24 mouse cellular contexts compared by ENCODE assay signal in the genomic region with DNA sequence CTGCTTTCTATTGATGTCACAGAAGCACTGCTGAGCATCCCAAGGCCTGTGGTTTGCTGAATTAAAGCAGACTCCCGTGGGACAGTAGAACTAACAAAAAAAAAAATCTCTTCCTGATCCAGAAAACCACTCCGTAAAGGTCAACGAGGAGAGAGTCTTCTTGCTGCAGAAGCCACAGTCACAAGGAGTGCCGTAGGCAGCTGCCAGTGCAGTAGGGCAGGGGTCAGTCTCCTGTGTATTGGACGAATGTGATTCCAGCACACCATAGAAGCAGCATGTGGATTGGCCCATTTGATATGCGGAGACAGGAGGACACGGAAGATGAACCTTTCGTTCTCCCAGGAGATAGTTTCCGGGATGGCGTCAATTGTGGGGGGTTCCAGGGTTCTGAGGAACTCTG. TPM values are rescaled to one million over a fixed set of nuclear protein-coding genes. Genes with fewer than 3 reads are reported as not detected.
A peak's percentile ranks its signal among the peaks of the same experiment; 100 is the strongest.
DNase-seq lines count a peak whose midpoint lies in the region; ATAC-seq and TF ChIP-seq lines count a peak whose summit lies in the region.
"Had no signal": no experiment of that assay in that cellular context is flagged by ENCODE, and none has a peak within 500 bp of the region (broad histone marks: within the 10 kb centered on the region; RNA-seq: fewer than 3 reads in every experiment).

No protein-coding gene starts in this region.

- peaks cover 63% of the 10 kb centered on the region for H3K4me1 ChIP-seq in heart, embryonic 10.5 days
- peaks cover 93% of the 10 kb centered on the region for H3K4me1 ChIP-seq in E14TG2a.4 (replicated peaks; ENCODE audit: low read depth, low read length)
- peaks cover 22% of the 10 kb centered on the region for H3K4me1 ChIP-seq in ES-Bruce4 (ENCODE audit: control insufficient read depth, insufficient read depth, low read length)
- H3K4me1 ChIP-seq in small intestine, adult 2 months (ENCODE audit: control insufficient read depth, insufficient read depth, insufficient read length, low read length), result peaks cover 34% of the 10 kb centered on the region
- H3K4me1 ChIP-seq in midbrain, embryonic 11.5 days (ENCODE audit: control insufficient read depth, insufficient read depth, low read length), result peaks cover 6% of the 10 kb centered on the region; the same call in 1 of the 2 replicates

- H3K9ac ChIP-seq in ES-Bruce4 (ENCODE audit: low read depth, poor library complexity, severe bottlenecking), result no peak overlapping the region
- H3K9ac ChIP-seq in midbrain, embryonic 11.5 days (ENCODE audit: low read length), result no peak overlapping the region
- H3K9ac ChIP-seq: forebrain, embryonic 13.5 days; heart, embryonic 12.5 days; heart, embryonic 15.5 days; hindbrain, embryonic 14.5 days had no signal

- TF ChIP-seq CTCF in E14TG2a.4 (conservative IDR thresholded peaks at IDR 0.05; ENCODE audit: low read length) (no peak), ES-Bruce4 (IDR thresholded peaks at IDR 0.05; ENCODE audit: low read depth, low read length) (no peak)
- TF ChIP-seq CTCF in small intestine, adult 2 months (IDR thresholded peaks at IDR 0.05; ENCODE audit: extremely low read depth, insufficient read length, insufficient replicate concordance, low read depth, low read length), result no peak

- 87% methylated on average over 10 of the region's 10 CpGs for WGBS in heart, embryonic 10.5 days
- WGBS in small intestine, adult 2 months, result 84% methylated on average over 10 of the region's 10 CpGs
- WGBS in midbrain, embryonic 11.5 days, result 89% methylated on average over 10 of the region's 10 CpGs

- H3K4me2 ChIP-seq in midbrain, embryonic 11.5 days, result no peak overlapping the region
- H3K4me2 ChIP-seq: forebrain, embryonic 13.5 days; heart, embryonic 12.5 days; heart, embryonic 15.5 days; hindbrain, embryonic 14.5 days had no signal

- peak; percentile 94 for DNase-seq in heart, adult 11 months
- DNase-seq in heart, embryonic 10.5 days (ENCODE audit: low spot score), result no peak
- no peak for DNase-seq in midbrain, embryonic 11.5 days (ENCODE audit: low spot score, missing footprints)
- DNase-seq: adrenal gland, adult 2 months; adrenal gland, postnatal 25 days; cerebellum, adult 11-12 months; cerebellum, adult 9-10 months; cerebellum, postnatal 14 days; gastrocnemius, postnatal 14 days; kidney, adult 18-20 months had no signal

- no peak for TF ChIP-seq POLR2A in ES-Bruce4 (IDR thresholded peaks at IDR 0.05; ENCODE audit: insufficient read depth, low read length)
- no peak for TF ChIP-seq POLR2A in small intestine, adult 2 months (IDR thresholded peaks at IDR 0.05; ENCODE audit: low read depth, low read length)

- H3K4me3 ChIP-seq in heart, embryonic 10.5 days, result no peak overlapping the region
- H3K4me3 ChIP-seq in E14TG2a.4 (replicated peaks; ENCODE audit: low read length) (peak overlapping the region; percentile 32), ES-Bruce4 (ENCODE audit: low read depth, low read length) (no peak overlapping the region)
- H3K4me3 ChIP-seq in small intestine, adult 2 months (ENCODE audit: low read depth, low read length), result no peak overlapping the region
- H3K4me3 ChIP-seq in midbrain, embryonic 11.5 days (ENCODE audit: low read depth, low read length), result no peak overlapping the region
- H3K4me3 ChIP-seq: forebrain, embryonic 10.5 days; forebrain, embryonic 13.5 days; heart, embryonic 12.5 days; heart, embryonic 15.5 days had no signal

- peaks cover 9% of the 10 kb centered on the region; the same call in 1 of the 2 replicates for H3K36me3 ChIP-seq in heart, embryonic 10.5 days
- H3K36me3 ChIP-seq in E14TG2a.4 (ENCODE audit: insufficient read depth, low read length), result peaks cover 10% of the 10 kb centered on the region; the same call in 1 of the 2 replicates
- H3K36me3 ChIP-seq in ES-Bruce4 (ENCODE audit: control insufficient read depth, insufficient read depth, low read length, poor library complexity, severe bottlenecking), result no peaks in the 10 kb centered on the region
- no peaks in the 10 kb centered on the region for H3K36me3 ChIP-seq in small intestine, adult 2 months (ENCODE audit: control insufficient read depth, insufficient read depth, low read length)
- H3K36me3 ChIP-seq in midbrain, embryonic 11.5 days (ENCODE audit: control insufficient read depth, insufficient read depth, low read length), result no peaks in the 10 kb centered on the region
- H3K36me3 ChIP-seq: heart, embryonic 12.5 days; heart, embryonic 15.5 days had no signal

- no peak for ATAC-seq in midbrain, embryonic 11.5 days (ENCODE audit: low FRiP score)
- ATAC-seq: CD4-positive, CD25-positive, alpha-beta regulatory T cell, adult 4 months; forebrain, embryonic 13.5 days; forebrain, embryonic 16.5 days; hindbrain, postnatal 0 days; inflammation-experienced regulatory T-cells, adult 6 months; Patski had no signal

- H3K27me3 ChIP-seq in heart, embryonic 10.5 days (ENCODE audit: insufficient read depth, poor library complexity, severe bottlenecking), result no peaks in the 10 kb centered on the region
- H3K27me3 ChIP-seq in E14TG2a.4 (ENCODE audit: insufficient read depth, low read length), result no peaks in the 10 kb centered on the region
- no peaks in the 10 kb centered on the region for H3K27me3 ChIP-seq in ES-Bruce4 (ENCODE audit: control insufficient read depth, insufficient read depth, low read length, poor library complexity, severe bottlenecking)
- no peaks in the 10 kb centered on the region for H3K27me3 ChIP-seq in small intestine, adult 2 months (ENCODE audit: control insufficient read depth, insufficient read depth, low read length)
- no peaks in the 10 kb centered on the region for H3K27me3 ChIP-seq in midbrain, embryonic 11.5 days (ENCODE audit: control insufficient read depth, insufficient read depth, low read length)
- H3K27me3 ChIP-seq: forebrain, embryonic 13.5 days; heart, embryonic 12.5 days; heart, embryonic 15.5 days; Patski had no signal

- no peaks in the 10 kb centered on the region for H3K9me3 ChIP-seq in heart, embryonic 10.5 days
- no peaks in the 10 kb centered on the region for H3K9me3 ChIP-seq in E14TG2a.4 (ENCODE audit: low read length)
- no peaks in the 10 kb centered on the region for H3K9me3 ChIP-seq in ES-Bruce4 (replicated peaks; ENCODE audit: control insufficient read depth, insufficient read depth, low read length, poor library complexity, severe bottlenecking)
- no peaks in the 10 kb centered on the region for H3K9me3 ChIP-seq in midbrain, embryonic 11.5 days (ENCODE audit: control insufficient read depth, low read length)
- H3K9me3 ChIP-seq: forebrain, embryonic 10.5 days; forebrain, embryonic 13.5 days; G1E; heart, embryonic 12.5 days; heart, embryonic 15.5 days had no signal

- no peak overlapping the region for H3K27ac ChIP-seq in heart, embryonic 10.5 days
- H3K27ac ChIP-seq in ES-Bruce4 (ENCODE audit: insufficient read depth, low read length), result peak overlapping the region; percentile 46; the same call in 1 of the 2 replicates
- H3K27ac ChIP-seq in small intestine, adult 2 months (ENCODE audit: insufficient read depth, low read depth, low read length), result 0 out of 2 replicates have a peak overlapping the region, but pooled peaks have one; percentile 25
- H3K27ac ChIP-seq in midbrain, embryonic 11.5 days (ENCODE audit: low read depth, low read length), result no peak overlapping the region
- H3K27ac ChIP-seq: forebrain, embryonic 10.5 days; forebrain, embryonic 13.5 days; heart, embryonic 15.5 days; hindbrain, embryonic 14.5 days; hindbrain, postnatal 0 days had no signal

- no peak for TF ChIP-seq EP300 in ES-Bruce4 (IDR thresholded peaks at IDR 0.05; ENCODE audit: insufficient read depth, low read depth, low read length)

RNA-seq across cellular contexts. Expression of a gene that starts 28.8 kb away (rescaled TPM):
- 46.2 and 56.0 TPM in 2 replicates for polyA plus RNA-seq in heart, embryonic 10.5 days (2016; fragmentation: Nextera tagmentation; extraction: Ambion mirVana)
- polyA plus RNA-seq in ES-Bruce4 (2011; ENCODE audit: insufficient read depth, insufficient read length, low read depth, missing spikeins), result 77.5 and 77.7 TPM in 2 replicates
- 32.6 and 49.2 TPM in 2 replicates for polyA plus RNA-seq in small intestine, adult 2 months (2012; rRNA removed)
- polyA plus RNA-seq in midbrain, embryonic 11.5 days (2014; fragmentation: Nextera tagmentation; extraction: Ambion mirVana), result 32.4 and 36.7 TPM in 2 replicates

Comparison
In these comparisons a context has a peak if more than half of its experiments do, and no peak if none do; other contexts are left out.
1. H3K27ac ChIP-seq: peak in ES-Bruce4 (single experiment) and small intestine, adult 2 months (single experiment); none in heart, embryonic 10.5 days (single experiment) and midbrain, embryonic 11.5 days (single experiment).